16 mouse cellular contexts compared by ENCODE assay signal in genomic region chr8:122354157-122354556, GRCm38 (mm10). TPM values are rescaled to one million over a fixed set of nuclear protein-coding genes. Genes with fewer than 3 reads are reported as not detected.
"Had no signal": no experiment of that assay in that cellular context is flagged by ENCODE, and none has a peak within 500 bp of the region (broad histone marks: within the 10 kb centered on the region; RNA-seq: fewer than 3 reads in every experiment).

No protein-coding gene starts in this region.

- ATAC-seq: hindbrain, embryonic 16.5 days; inflammation-experienced regulatory T-cells, adult 6 months; intestine, postnatal 0 days; liver, embryonic 12.5 days had no signal

- H3K9me3 ChIP-seq: limb, embryonic 12.5 days; liver, embryonic 12.5 days; midbrain, embryonic 10.5 days; neural tube, embryonic 15.5 days had no signal

- DNase-seq: kidney, postnatal 10 days; midbrain, embryonic 14.5 days; thymus, postnatal 4 days had no signal

- H3K9ac ChIP-seq: limb, embryonic 12.5 days; liver, embryonic 12.5 days; neural tube, embryonic 15.5 days had no signal

- H3K4me3 ChIP-seq: layer of hippocampus, adult 2 months; limb, embryonic 12.5 days; liver, embryonic 12.5 days; midbrain, embryonic 10.5 days; myocyte; neural tube, embryonic 15.5 days had no signal

- H3K27ac ChIP-seq: layer of hippocampus, adult 2 months; limb, embryonic 12.5 days; liver, embryonic 12.5 days; midbrain, embryonic 10.5 days; neural tube, embryonic 15.5 days; stomach, postnatal 0 days had no signal

- H3K4me2 ChIP-seq: limb, embryonic 12.5 days; liver, embryonic 12.5 days; neural tube, embryonic 15.5 days had no signal

- H3K36me3 ChIP-seq: limb, embryonic 12.5 days; liver, embryonic 12.5 days; midbrain, embryonic 10.5 days; neural tube, embryonic 15.5 days had no signal

RNA-seq across cellular contexts. Expression of gene Trhr2, which starts 6.4 kb away (rescaled TPM):
- total RNA-seq: megakaryocyte, adult 5-6 weeks had no signal
- polyA plus RNA-seq: inflammation-experienced regulatory T-cells, adult 6 months; intestine, postnatal 0 days; limb, embryonic 12.5 days; liver, embryonic 12.5 days; liver, embryonic 16.5 days; midbrain, embryonic 10.5 days; midbrain, embryonic 14.5 days; myocyte; neural tube, embryonic 11.5 days; stomach, postnatal 0 days had no signal
